8 mouse cellular contexts compared by ENCODE assay signal in the genomic region with DNA sequence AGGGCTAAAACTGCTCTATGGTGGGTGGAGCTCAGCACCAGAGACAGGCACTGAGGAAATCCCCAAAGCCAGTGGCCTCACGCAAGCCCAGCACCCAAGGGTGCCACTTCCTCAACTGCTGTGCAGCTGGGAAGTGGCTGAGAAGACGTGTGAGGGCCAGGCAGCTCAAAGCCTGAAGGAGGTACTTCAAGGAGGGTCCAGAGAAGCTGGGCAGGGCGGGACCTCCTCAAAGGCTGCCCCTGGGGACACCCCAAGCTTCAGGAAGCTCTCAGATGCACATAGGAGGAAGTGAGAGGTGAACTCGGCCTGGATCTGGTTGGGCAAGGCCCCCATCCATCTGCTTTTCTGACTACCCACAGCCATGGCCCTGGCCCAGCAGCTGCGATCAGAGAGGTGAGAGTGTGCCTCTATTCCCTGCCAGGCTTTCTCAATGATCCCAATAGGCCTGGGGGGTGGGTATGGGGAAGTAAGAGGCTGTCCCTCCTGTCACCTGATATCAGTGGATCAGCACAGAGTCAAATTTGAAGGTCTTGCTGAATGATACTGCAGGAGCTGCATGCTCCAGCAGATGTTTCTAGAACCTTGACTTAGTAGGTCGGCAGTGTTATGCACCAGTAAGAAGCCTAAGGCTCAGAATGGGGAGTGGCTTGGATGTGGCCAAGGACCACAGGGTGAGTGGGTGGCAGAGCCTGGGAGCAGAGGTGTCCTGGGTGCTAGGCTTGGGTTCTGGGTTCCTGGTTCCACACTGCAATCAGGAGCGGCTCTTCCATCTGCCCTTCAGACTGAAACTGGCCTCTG. TPM values are rescaled to one million over a fixed set of nuclear protein-coding genes. Genes with fewer than 3 reads are reported as not detected.
DNase-seq lines count a peak whose midpoint lies in the region; ATAC-seq lines count a peak whose summit lies in the region.

A gene (plus strand): TSS at position 107 of the 798 bp plus-strand sequence.

- H3K4me2 ChIP-seq in forebrain, embryonic 14.5 days (ENCODE audit: low read length) = no peak within 1 kb of the TSS

- intact Hi-C loops in heart, postnatal 36 days (cut with DNase I) = no loop called here

- H3K4me3 ChIP-seq in midbrain, embryonic 10.5 days = no peak within 1 kb of the TSS
- H3K4me3 ChIP-seq in forebrain, embryonic 14.5 days (ENCODE audit: low read depth, low read length) = no peak within 1 kb of the TSS

- no peak for DNase-seq in urinary bladder, adult 2 months (ENCODE audit: low spot score)
- DNase-seq in urinary bladder, postnatal 14 days (ENCODE audit: low spot score) = no peak
- peak; percentile 22 to 38 for DNase-seq in heart, postnatal 36 days
- DNase-seq in midbrain, embryonic 10.5 days (ENCODE audit: low spot score) = no peak
- no peak for DNase-seq in forebrain, embryonic 14.5 days (ENCODE audit: low spot score)
- no peak for DNase-seq in layer of hippocampus, adult 8-10 months (ENCODE audit: low spot score in 2 of 2)
- no peak for DNase-seq in left cerebral cortex, adult 8-10 months (ENCODE audit: low spot score in 2 of 2)

- H3K9me3 ChIP-seq in midbrain, embryonic 10.5 days (replicated peaks) = no peaks in the 10 kb centered on the region
- H3K9me3 ChIP-seq in forebrain, embryonic 14.5 days (replicated peaks; ENCODE audit: control insufficient read depth, low read length) = no peaks in the 10 kb centered on the region

- no peaks in the 10 kb centered on the region for H3K36me3 ChIP-seq in midbrain, embryonic 10.5 days
- no peaks in the 10 kb centered on the region for H3K36me3 ChIP-seq in forebrain, embryonic 14.5 days (ENCODE audit: control insufficient read depth, insufficient read depth, low read length)

- no peak within 1 kb of the TSS for H3K9ac ChIP-seq in forebrain, embryonic 14.5 days (ENCODE audit: low read length)

- 75% methylated on average over 7 of the region's 7 CpGs for WGBS in midbrain, embryonic 10.5 days
- WGBS in forebrain, embryonic 14.5 days = 74% methylated on average over 7 of the region's 7 CpGs

- H3K4me1 ChIP-seq in midbrain, embryonic 10.5 days = no peaks in the 10 kb centered on the region
- no peaks in the 10 kb centered on the region for H3K4me1 ChIP-seq in forebrain, embryonic 14.5 days (ENCODE audit: control insufficient read depth, insufficient read depth, low read length)

- H3K27me3 ChIP-seq in midbrain, embryonic 10.5 days (ENCODE audit: low read depth, poor library complexity, severe bottlenecking) = no peaks in the 10 kb centered on the region
- H3K27me3 ChIP-seq in forebrain, embryonic 14.5 days (replicated peaks; ENCODE audit: control insufficient read depth, insufficient read depth, low read length) = no peaks in the 10 kb centered on the region

- H3K27ac ChIP-seq in midbrain, embryonic 10.5 days (replicated peaks) = no peak within 1 kb of the TSS
- H3K27ac ChIP-seq in forebrain, embryonic 14.5 days (ENCODE audit: low read depth, low read length) = no peak within 1 kb of the TSS

- peak; percentile 64 for ATAC-seq in megakaryocyte, adult 5-6 weeks (ENCODE audit: poor library complexity, severe bottlenecking)
- no peak for ATAC-seq in forebrain, embryonic 14.5 days

RNA-seq across cellular contexts. Expression of the gene that starts here (rescaled TPM):
- 14.7 and 24.4 TPM in 2 replicates for polyA plus RNA-seq in urinary bladder, adult 2 months (2012; rRNA removed)
- 1 to 10 TPM; 1.0 to 3.2 TPM for total RNA-seq in heart, postnatal 36 days (2021)
- 367 and 392 TPM in 2 replicates for total RNA-seq in megakaryocyte, adult 5-6 weeks (2015)
- total RNA-seq in megakaryocyte, adult 5-6 weeks (2017) = 250 and 266 TPM in 2 replicates
- 3.5 and 6.6 TPM in 2 replicates for polyA plus RNA-seq in midbrain, embryonic 10.5 days (2016; fragmentation: Nextera tagmentation; extraction: Ambion mirVana)
- 1.1 TPM in 2 replicates for polyA plus RNA-seq in forebrain, embryonic 14.5 days (2014; fragmentation: Nextera tagmentation; extraction: Ambion mirVana)
- 1 to 10 TPM; 1.2 to 5.0 (median 1.7) TPM for total RNA-seq in layer of hippocampus, adult 8-10 months (2022)
- 1 to 10 TPM; 1.1 to 3.3 (median 1.5) TPM for total RNA-seq in left cerebral cortex, adult 8-10 months (2022)

Comparison
In these comparisons a context has a peak if more than half of its experiments do, and no peak if none do; other contexts are left out.
1. RNA of the gene that starts here (total RNA-seq): 250 to 392 TPM in megakaryocyte, adult 5-6 weeks; 1.0 to 3.2 TPM in heart, postnatal 36 days, 1.2 to 5.0 TPM in layer of hippocampus, adult 8-10 months and 1.1 to 3.3 TPM in left cerebral cortex, adult 8-10 months; every median in the first group is over 10 times any median in the second.
2. DNase-seq: peak in heart, postnatal 36 days (2 of 2); none in urinary bladder, adult 2 months (single experiment), urinary bladder, postnatal 14 days (single experiment), midbrain, embryonic 10.5 days (single experiment), forebrain, embryonic 14.5 days (single experiment), layer of hippocampus, adult 8-10 months (0 of 2) and left cerebral cortex, adult 8-10 months (0 of 2).